Mouse (Mus musculus): ENCODE measurements around the gene Capn3.

Gene Capn3

GRCm38 (mm10) chr2:120455719-120456118 lies at the start of gene Capn3:
Gene Capn3, plus strand, starts transcription at chr2:120456019.
- DNase-seq (ENCODE audit: low spot score in 2 of 2): no peak

DNA sequence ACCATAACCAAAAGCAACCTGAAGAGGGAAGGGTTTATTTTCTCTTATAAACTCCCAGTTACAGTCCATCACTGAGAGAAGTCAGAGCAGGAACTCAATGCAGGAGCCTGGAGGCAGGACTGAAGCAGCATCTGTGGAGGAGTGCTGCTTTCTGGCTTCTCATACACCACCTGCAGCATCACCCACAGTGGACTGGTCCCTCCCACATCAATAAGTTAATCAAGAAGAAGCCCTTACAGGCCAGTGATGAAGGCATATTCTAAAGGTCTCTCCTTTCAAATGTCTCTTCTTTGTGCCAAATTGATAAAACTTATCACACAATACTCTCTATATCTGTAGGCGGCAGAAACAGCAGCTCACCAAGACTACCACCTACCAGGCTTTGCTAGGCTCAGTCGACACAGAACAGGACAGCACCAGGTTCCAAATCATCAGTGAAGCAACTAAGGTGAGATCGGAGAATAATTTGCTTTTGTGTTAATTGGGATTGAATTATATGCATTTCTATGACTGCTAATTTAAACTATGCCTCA lies 44.7 kb upstream of the Capn3 start:
- no peak for DNase-seq (ENCODE audit: low spot score in 2 of 2)

DNA sequence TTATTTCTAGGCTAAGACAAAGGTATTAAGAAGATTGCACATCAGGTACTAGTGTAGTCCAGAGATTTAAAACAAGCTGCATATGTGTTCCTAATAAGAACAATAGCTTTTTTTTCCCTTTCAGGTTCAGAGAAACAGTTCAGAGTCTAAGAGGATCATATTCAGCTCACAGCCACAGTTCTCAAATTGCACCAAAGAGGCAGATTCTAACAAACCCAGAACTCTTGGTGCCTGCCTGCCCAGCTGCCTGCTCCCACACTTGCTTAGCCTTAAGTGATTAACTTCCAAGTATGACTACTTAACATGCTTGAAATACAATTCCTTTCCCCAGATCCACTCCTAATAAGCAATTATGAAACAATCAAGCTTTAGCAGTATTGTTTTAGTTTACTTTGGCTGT lies 41.7 kb upstream of the Capn3 start:
- DNase-seq (ENCODE audit: low spot score in 2 of 2): no peak

- DNase-seq (ENCODE audit: low spot score in 2 of 2): no peak
Measured at GRCm38 (mm10) chr2:120414738-120415414, 40.9 kb upstream of the Capn3 start.

DNA sequence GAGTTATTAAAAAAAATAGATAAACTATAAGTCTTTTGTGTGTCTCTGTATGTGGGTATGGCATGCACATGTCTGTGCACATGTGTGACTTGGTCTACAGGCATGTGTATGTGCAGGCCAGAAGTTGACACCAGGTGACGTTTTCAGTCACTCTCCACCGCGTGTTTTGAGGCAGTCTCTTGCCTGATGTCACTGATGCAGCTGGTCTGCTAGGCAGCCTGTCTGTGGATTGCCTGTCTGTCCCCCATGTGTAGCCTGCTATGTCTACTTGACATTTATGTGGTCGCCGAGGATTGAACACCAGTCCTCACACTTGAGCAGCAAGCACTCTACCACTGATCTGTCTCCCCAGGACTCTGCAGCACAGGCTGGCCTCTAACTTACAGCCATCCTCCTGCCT lies 31.4 kb upstream of the Capn3 start:
- DNase-seq (ENCODE audit: low spot score in 2 of 2): no peak

- no peak for DNase-seq (ENCODE audit: low spot score in 2 of 2)
Measured at GRCm38 (mm10) chr2:120444486-120444885, 11.3 kb upstream of the Capn3 start.

GRCm38 (mm10) chr2:120446373-120446772 lies 9.4 kb upstream of the Capn3 start:
- no peak for DNase-seq (ENCODE audit: low spot score in 2 of 2)

DNA sequence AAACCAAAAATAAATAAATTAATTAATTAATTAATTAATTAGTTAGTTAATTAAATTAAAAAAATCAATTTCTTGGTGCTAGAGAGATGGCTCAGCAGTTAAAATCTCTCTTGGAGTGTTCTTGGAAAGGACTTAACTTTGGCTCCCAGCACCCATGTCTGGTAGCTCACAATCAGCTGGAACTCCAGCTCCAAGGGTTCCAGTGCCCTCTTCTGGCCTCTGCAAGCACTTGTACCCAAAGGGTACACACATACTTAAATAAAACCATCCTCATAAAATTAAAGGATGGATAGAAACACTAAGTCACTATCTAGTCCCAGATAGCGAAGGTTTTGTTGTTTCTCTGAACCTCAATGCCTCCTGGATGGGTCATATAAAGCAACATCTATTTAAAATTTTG lies 8.5 kb upstream of the Capn3 start:
- no peak for DNase-seq (ENCODE audit: low spot score in 2 of 2)

- no peak for DNase-seq (ENCODE audit: low spot score in 2 of 2)
Measured at GRCm38 (mm10) chr2:120450724-120451123, 5.1 kb upstream of the Capn3 start.

DNA sequence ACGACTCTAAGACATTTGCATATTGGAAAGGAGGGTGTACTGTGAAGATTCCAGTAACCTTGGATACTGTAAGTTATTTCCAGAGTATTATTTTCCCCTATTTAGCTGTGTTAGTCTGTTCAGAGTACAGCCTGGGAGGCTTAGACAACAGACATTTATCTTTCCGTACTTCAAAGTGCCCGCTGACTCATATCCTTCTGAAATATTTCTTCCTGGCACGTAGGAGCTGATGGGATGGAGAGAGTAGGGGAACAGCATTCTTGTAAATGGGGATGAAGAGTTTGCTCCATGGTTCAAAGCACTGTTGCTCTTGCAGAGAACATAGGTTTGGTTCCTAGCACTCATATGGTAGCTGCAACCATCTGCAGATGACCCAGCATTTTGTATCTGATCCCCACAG lies 3.2 kb upstream of the Capn3 start:
- DNase-seq (ENCODE audit: low spot score in 2 of 2): no peak

DNA sequence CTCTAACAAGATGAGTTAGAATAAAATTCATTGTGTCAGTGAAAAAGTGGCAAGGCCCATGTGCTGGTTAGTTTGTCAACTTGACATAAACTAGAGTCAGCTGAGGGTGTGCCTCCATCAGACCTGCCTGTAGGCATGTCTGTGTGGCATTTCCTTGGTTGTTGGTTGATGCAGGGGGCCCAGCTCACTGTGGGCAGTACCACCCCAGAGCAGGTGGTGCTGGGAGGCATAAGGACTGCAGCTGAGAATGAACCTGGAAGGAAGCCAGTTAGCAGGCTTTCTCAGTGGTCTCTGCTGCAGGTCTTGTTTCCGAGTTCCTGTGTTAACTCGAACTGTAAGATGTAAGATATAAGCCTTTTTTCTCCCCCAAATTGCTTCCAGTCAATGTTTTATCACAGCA lies 832 bp upstream of the Capn3 start:
- DNase-seq (ENCODE audit: low spot score in 2 of 2): no peak

GRCm38 (mm10) chr2:120460216-120460615 lies 4.4 kb downstream of the Capn3 start:
- no peak for DNase-seq (ENCODE audit: low spot score in 2 of 2)

DNA sequence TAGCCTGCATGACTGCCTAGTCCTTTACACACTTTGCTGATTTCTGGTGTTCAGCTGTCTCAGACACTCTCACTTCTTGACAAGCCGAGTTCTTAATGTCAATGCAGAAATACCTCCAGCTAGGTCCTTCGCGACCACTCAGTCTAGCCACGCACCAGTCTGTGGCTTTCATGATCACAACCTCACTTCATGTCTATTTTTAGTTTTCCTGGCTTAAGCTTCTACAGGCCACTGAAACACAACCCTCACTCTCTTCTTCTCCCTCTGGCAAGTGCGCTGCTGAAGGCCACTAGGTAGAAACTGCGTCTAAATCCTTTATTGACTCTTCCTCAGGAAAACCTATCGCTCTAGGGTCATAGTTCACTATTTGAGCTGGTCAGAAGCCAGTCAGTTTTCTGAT lies 7.5 kb downstream of the Capn3 start:
- no peak for DNase-seq (ENCODE audit: low spot score in 2 of 2)

- DNase-seq (ENCODE audit: low spot score in 2 of 2): no peak
Measured at GRCm38 (mm10) chr2:120464091-120464490, 8.3 kb downstream of the Capn3 start.

GRCm38 (mm10) chr2:120464732-120465396 lies 9.0 kb downstream of the Capn3 start:
- DNase-seq (ENCODE audit: low spot score in 2 of 2): no peak

DNA sequence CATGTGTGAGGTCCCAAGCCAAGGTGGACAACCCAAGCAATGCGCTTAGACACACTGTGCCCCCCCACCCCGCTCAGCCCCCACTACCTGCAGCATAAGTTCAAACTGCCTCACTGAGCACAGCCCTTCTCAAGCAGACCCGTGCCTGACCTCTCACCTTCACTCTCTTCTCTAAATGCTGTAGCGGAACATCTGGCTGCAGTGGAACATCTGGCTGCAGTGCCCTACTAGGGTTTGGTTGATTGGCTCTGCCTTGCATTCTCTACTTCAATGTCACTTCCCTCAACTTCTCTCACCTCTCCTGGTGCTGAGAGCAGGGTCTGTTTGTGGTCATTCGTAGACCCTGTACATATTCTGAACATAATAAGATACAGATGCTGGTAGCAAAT lies 9.6 kb downstream of the Capn3 start:
- no peak for DNase-seq (ENCODE audit: low spot score in 2 of 2)

DNA sequence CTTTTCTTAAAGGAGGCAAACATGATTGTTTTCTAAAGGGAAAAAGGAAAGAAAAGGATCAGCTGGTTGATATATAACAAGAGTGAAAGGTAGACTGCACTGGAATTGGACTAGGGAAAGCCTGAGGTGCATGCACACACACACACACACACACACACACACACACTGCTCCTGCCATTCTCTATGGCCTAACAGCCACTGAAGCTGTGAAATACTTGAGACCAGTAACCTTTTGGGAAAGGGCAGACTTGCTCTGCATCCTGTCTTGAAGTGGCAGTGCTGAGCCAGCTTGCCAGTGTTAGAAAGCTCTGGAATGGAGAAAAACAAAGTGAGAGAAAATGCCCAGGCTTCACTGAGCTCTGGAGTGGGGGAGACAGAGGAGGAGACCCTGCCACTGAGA lies 12.2 kb downstream of the Capn3 start:
- DNase-seq (ENCODE audit: low spot score in 2 of 2): no peak

GRCm38 (mm10) chr2:120469220-120469619 lies 13.4 kb downstream of the Capn3 start:
- no peak for DNase-seq (ENCODE audit: low spot score in 2 of 2)

DNA sequence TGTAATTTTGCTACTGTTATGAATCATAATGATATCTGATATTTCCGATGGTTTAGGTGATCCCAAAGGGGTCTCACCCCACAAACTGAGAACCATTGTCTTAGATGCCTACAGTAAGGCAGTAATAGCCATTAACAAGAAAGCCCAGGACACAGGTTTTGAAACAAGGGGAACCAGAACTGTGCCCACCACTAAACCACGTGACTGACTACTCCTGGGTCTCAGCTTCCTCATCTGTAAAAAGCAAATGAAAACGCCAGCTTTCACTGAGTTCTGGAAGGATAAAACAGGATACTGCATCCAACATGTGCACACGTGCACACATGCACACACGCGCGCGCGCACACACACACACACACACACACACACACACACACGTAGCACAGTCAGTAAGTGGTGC lies 13.9 kb downstream of the Capn3 start:
- DNase-seq (ENCODE audit: low spot score in 2 of 2): no peak

DNA sequence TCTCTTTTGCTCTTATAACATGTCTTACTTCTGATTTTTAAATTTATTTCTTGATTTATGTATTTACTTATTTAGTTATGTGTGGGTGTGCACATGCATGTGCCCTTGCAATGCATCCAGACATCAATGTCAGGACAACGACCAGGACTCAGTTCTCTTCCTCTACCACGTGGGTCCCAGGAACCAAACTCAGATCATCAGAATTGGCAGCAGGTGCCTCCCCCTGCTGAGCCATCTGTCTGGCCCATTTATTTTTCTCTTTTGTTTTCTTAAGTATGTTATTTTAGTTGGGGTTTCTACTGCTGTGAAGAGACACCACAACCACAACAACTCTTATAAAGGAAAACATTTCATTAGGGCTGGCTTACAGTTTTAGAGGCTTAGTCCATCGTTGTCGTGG lies 15.0 kb downstream of the Capn3 start:
- no peak for DNase-seq (ENCODE audit: low spot score in 2 of 2)

DNA sequence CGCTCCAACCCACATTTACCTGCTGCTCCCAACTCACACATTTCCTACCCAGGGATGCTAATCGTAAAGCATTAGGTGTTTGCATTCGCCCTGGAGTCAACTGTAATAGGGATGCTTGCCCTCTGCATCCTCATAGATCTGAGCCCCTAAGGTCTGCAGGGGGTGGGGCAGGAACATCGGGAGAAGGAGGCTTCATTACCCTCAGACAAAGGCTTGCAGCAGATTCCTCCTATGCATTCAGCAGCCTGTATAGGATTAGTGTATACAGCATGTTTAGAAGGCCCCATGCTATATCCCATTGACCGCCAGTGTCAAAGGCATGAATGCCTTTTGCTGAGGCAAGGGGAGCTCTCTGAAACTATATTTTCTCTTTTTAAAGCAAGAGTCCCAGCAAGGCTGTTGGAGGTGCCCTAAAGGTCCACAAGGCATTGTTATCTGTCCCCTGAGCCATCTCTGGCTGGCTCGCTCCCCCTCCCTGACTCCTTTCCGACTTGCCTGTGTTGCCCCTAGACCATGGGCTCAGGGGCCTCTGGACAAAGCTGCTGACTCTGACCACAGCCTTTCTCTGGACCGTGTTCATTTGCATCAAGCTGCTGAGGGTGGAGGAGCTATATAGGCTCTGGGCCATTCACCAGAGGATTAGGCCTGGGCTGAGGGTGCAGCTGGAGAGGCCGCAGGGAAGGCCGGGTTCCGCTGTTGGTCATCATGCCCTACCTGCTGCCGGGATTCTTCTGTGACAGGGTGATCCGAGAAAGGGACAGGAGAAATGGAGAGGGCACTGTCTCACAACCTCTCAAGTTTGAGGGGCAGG lies 20.7 kb downstream of the Capn3 start:
- no peak for DNase-seq (ENCODE audit: low spot score in 2 of 2)

DNA sequence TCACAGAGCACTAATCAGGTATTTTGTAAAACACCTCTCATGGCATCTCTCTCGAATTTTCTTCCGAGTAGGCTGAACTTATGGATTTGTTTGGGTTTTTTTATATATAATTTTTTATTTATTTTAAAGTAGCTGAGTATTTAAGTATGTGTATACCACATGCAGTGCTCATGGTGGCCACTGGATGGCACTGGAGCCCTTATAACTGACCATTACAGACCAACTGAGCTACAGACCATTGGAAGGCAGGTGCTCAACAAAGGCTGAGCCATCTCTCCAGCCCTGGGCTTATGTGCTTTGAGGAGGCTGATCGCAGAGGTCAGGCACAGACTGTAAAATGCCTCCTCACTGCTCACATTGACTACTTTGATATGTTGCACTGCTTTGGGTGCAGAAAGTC lies 22.8 kb downstream of the Capn3 start:
- DNase-seq (ENCODE audit: low spot score in 2 of 2): peak; percentile 65 to 73

GRCm38 (mm10) chr2:120481921-120482320 lies 26.1 kb downstream of the Capn3 start:
- DNase-seq (ENCODE audit: low spot score in 2 of 2): no peak

Measured in natural killer cell, adult 2 months (primary cell).